Mouse (Mus musculus) liver, embryonic 14.5 days (tissue): Measurements from ENCODE around the gene Gm17655.

Experiments
- CTCF ChIP-seq: IDR thresholded peaks from 2 replicates; pipeline ENCODE4 v1.5.1; 2016; ENCODE audit warnings: antibody characterized with exemption, low read depth, control low read depth
- EP300 ChIP-seq: IDR thresholded peaks from 2 replicates; pipeline ENCODE4 v1.6.1; 2016; ENCODE audit warnings: antibody characterized with exemption, low read depth

GRCm38 (mm10) chr5:110104616-110105380 lies 32.5 kb upstream of the Gm17655 start:
- TF ChIP-seq EP300: no peak
- TF ChIP-seq CTCF: no peak
